Mouse (Mus musculus) C2C12 (cell line): ENCODE measurements around the gene Cpt1a. TPM values are rescaled to one million over a fixed set of nuclear protein-coding genes. Genes with fewer than 3 reads are reported as not detected.

ENCODE experiments used
- H3K27me3 ChIP-seq: one replicate; pipeline ENCODE4 v1.6.1; 2011; ENCODE audit not compliant: control insufficient read depth, insufficient read depth, insufficient read length
- H3K36me3 ChIP-seq: one replicate; pipeline ENCODE4 v1.6.1; 2011; ENCODE audit not compliant: control insufficient read depth, insufficient read depth
- H3K4me3 ChIP-seq: one replicate; pipeline ENCODE4 v1.5.1; 2011; ENCODE audit warnings: mild to moderate bottlenecking, control low read depth; ENCODE audit not compliant: poor library complexity, insufficient read depth, severe bottlenecking
- H3K79me2 ChIP-seq: one replicate; pipeline ENCODE4 v1.6.1; 2011; ENCODE audit not compliant: control insufficient read depth, insufficient read depth
- H3K79me3 ChIP-seq: one replicate; pipeline ENCODE4 v1.6.1; 2011; ENCODE audit warnings: low read depth, control low read depth
- H3ac ChIP-seq: one replicate; pipeline ENCODE3; 2011; ENCODE audit warnings: low read depth; ENCODE audit not compliant: control insufficient read depth, insufficient read length
- CEBPB ChIP-seq: IDR thresholded peaks from one replicate; pipeline ENCODE4 v1.6.1; 2011; ENCODE audit warnings: low read depth, mild to moderate bottlenecking, control low read depth, moderate library complexity
- CTCF ChIP-seq: IDR thresholded peaks from one replicate; pipeline ENCODE4 v1.5.1; 2011; ENCODE audit not compliant: control insufficient read depth, insufficient read depth, insufficient read length
- FOSL1 ChIP-seq: IDR thresholded peaks from one replicate; pipeline ENCODE4 v1.8.0; 2011; ENCODE audit warnings: mild to moderate bottlenecking, low read length; ENCODE audit not compliant: poor library complexity, insufficient read depth, severe bottlenecking
- MAX ChIP-seq: IDR thresholded peaks from one replicate; pipeline ENCODE4 v1.6.1; 2011; ENCODE audit warnings: mild to moderate bottlenecking, control low read depth
- MYOD1 ChIP-seq: IDR thresholded peaks from one replicate; pipeline ENCODE4 v1.6.1; 2011; ENCODE audit warnings: low read depth; ENCODE audit not compliant: control insufficient read depth, insufficient read length
- MYOG ChIP-seq: IDR thresholded peaks from one replicate; pipeline ENCODE4 v1.6.1; 2011; ENCODE audit not compliant: control insufficient read depth, insufficient read length; ENCODE audit errors: extremely low read depth
- USF1 ChIP-seq: IDR thresholded peaks from one replicate; pipeline ENCODE4 v1.6.1; 2011; ENCODE audit warnings: low read depth, mild to moderate bottlenecking, control low read depth, moderate library complexity
- polyA plus RNA-seq: library from polyadenylated mRNA; unstranded; fragments of >200 nt; fragmentation: generic; extraction: Trizol; gene quantifications from one replicate; pipeline ENCODE4 v1.2.1, GENCODE M21; 2012; ENCODE audit warnings: missing spikeins

Gene Cpt1a
- polyA plus RNA-seq, 1 experiment: 56.7 TPM

GRCm38 (mm10) chr19:3307175-3307949, 14.8 kb upstream of the Cpt1a start:
- Histone ChIP-seq H3K36me3 (no peaks in the 10 kb centered on the region), H3K79me3 (no peaks in the 10 kb centered on the region), H3K4me3 (no peak overlapping the region), H3ac (no peak overlapping the region), H3K79me2 (no peaks in the 10 kb centered on the region), H3K27me3 (peaks cover 38% of the 10 kb centered on the region)
- TF ChIP-seq MYOD1 (no peak), FOSL1 (no peak)

- TF ChIP-seq FOSL1 (no peak), MAX (no peak), CEBPB (no peak), CTCF (no peak), USF1 (no peak), MYOD1 (no peak), MYOG (no peak)
- Histone ChIP-seq H3K4me3 (no peak overlapping the region), H3ac (no peak overlapping the region), H3K27me3 (no peaks in the 10 kb centered on the region), H3K79me3 (no peaks in the 10 kb centered on the region), H3K79me2 (peaks cover under 1% of the 10 kb centered on the region), H3K36me3 (no peaks in the 10 kb centered on the region)
Observed at GRCm38 (mm10) chr19:3319341-3319740, 2.8 kb upstream of the Cpt1a start.

GRCm38 (mm10) chr19:3320086-3320485, 2.0 kb upstream of the Cpt1a start:
- Histone ChIP-seq H3K36me3 (no peaks in the 10 kb centered on the region), H3K4me3 (no peak overlapping the region), H3ac (no peak overlapping the region), H3K79me2 (peaks cover 7% of the 10 kb centered on the region), H3K79me3 (no peaks in the 10 kb centered on the region), H3K27me3 (no peaks in the 10 kb centered on the region)
- TF ChIP-seq USF1 (no peak), CEBPB (no peak), FOSL1 (no peak), MYOG (no peak), MAX (no peak), MYOD1 (no peak), CTCF (no peak)

GRCm38 (mm10) chr19:3320801-3321200, 1.3 kb upstream of the Cpt1a start:
- H3K27me3 ChIP-seq: no peaks in the 10 kb centered on the region
- H3K79me2 ChIP-seq: peaks cover 7% of the 10 kb centered on the region
- no peaks in the 10 kb centered on the region for H3K36me3 ChIP-seq
- TF ChIP-seq MYOD1 (no peak), USF1 (no peak), MYOG (no peak), MAX (no peak), CTCF (no peak), CEBPB (no peak), FOSL1 (no peak)
- no peaks in the 10 kb centered on the region for H3K79me3 ChIP-seq
- no peak overlapping the region for H3K4me3 ChIP-seq
- no peak overlapping the region for H3ac ChIP-seq

- no peak overlapping the region for H3K4me3 ChIP-seq
- TF ChIP-seq MAX (no peak), CTCF (no peak), CEBPB (no peak), USF1 (no peak), MYOG (no peak), FOSL1 (no peak), MYOD1 (no peak)
- peaks cover 15% of the 10 kb centered on the region for H3K79me2 ChIP-seq
- H3K27me3 ChIP-seq: no peaks in the 10 kb centered on the region
- no peaks in the 10 kb centered on the region for H3K36me3 ChIP-seq
- peaks cover 6% of the 10 kb centered on the region for H3K79me3 ChIP-seq
- H3ac ChIP-seq: no peak overlapping the region
Observed at GRCm38 (mm10) chr19:3321617-3322016, 517 bp upstream of the Cpt1a start.
